Mouse (Mus musculus) CH12.LX (cell line): ENCODE results near the gene Acvr1.

Source experiments
- CHD2 ChIP-seq: IDR thresholded peaks from 2 replicates; pipeline ENCODE4 v1.6.1; 2011; ENCODE audit warnings: low read length, improper control_type of control experiment
- CTCF ChIP-seq, 2 experiments: IDR thresholded peaks in 1 of 2; conservative IDR thresholded peaks in 1 of 2; 2 replicates each; pipeline ENCODE4 v1.5.1; 2011 to 2012; ENCODE audit warnings: low read depth in 2 of 2, low read length in 2 of 2, improper control_type of control experiment in 1 of 2, inconsistent platforms in 1 of 2, mild to moderate bottlenecking in 1 of 2, moderate library complexity in 1 of 2
- EP300 ChIP-seq: IDR thresholded peaks from 2 replicates; pipeline ENCODE4 v1.6.1; 2011; ENCODE audit warnings: low read length, improper control_type of control experiment
- GABPA ChIP-seq: IDR thresholded peaks from 2 replicates; pipeline ENCODE4 v1.6.1; 2012; ENCODE audit warnings: low read depth, low read length, improper control_type of control experiment, inconsistent platforms; ENCODE audit not compliant: insufficient replicate concordance
- IRF4 ChIP-seq: IDR thresholded peaks from 2 replicates; pipeline ENCODE4 v1.6.1; 2014; ENCODE audit warnings: low read depth, mild to moderate bottlenecking, inconsistent platforms, low read length, improper control_type of control experiment
- MEF2A ChIP-seq: IDR thresholded peaks from 2 replicates; pipeline ENCODE4 v1.6.1; 2014; ENCODE audit warnings: low read depth, mild to moderate bottlenecking, inconsistent platforms, low read length, improper control_type of control experiment, borderline replicate concordance
- POLR2A ChIP-seq: IDR thresholded peaks from 2 replicates; pipeline ENCODE4 v1.6.1; 2011; ENCODE audit warnings: low read depth, mild to moderate bottlenecking, improper control_type of control experiment, low read length
- POLR2AphosphoS2 ChIP-seq: IDR thresholded peaks from 2 replicates; pipeline ENCODE4 v1.6.1; 2011; ENCODE audit warnings: low read depth, low read length, improper control_type of control experiment
- TBP ChIP-seq: conservative IDR thresholded peaks from 2 replicates; pipeline ENCODE4 v1.6.1; 2011; ENCODE audit warnings: low read depth, low read length, improper control_type of control experiment
- UBTF ChIP-seq: IDR thresholded peaks from 2 replicates; pipeline ENCODE4 v1.6.1; 2012; ENCODE audit warnings: low read depth, mild to moderate bottlenecking, inconsistent platforms, low read length, improper control_type of control experiment, moderate library complexity
- USF1 ChIP-seq: IDR thresholded peaks from 2 replicates; pipeline ENCODE4 v1.6.1; 2014; ENCODE audit warnings: low read depth, mild to moderate bottlenecking, inconsistent platforms, low read length, improper control_type of control experiment

DNA sequence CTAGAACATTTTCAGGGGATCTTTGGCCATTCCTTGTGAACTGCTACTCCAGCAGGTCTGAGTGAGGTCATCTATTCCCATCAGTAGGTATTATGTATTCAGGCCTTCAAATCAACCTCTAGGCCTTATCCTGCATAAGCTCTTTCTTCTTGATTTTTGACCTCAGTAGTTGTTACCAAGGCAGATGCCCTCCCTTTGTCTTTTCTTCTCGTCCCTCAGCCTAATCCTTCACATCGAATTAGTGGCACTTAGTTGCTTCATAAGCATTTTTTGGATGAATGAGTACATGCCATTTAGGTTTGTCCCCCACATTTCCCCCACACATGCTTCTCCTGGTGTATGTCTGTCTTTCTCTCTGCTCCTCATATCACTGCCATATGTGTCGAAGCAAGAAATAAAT lies 200.8 kb downstream of the Acvr1 start:
- no peak for TF ChIP-seq POLR2A
- no peak for TF ChIP-seq CTCF (conservative IDR thresholded peaks at IDR 0.05 in 1 of 2, IDR thresholded peaks at IDR 0.05 in 1 of 2; ENCODE audit: low read depth in 2 of 2, low read length in 2 of 2)
- no peak for TF ChIP-seq POLR2AphosphoS2
- TF ChIP-seq USF1: no peak
- TF ChIP-seq UBTF: no peak
- no peak for TF ChIP-seq MEF2A
- TF ChIP-seq GABPA: no peak
- TF ChIP-seq EP300: no peak
- no peak for TF ChIP-seq CHD2
- no peak for TF ChIP-seq TBP
- TF ChIP-seq IRF4: no peak
